Mouse (Mus musculus) lung, postnatal 36 days (tissue): Measurements from ENCODE around the gene Hsph1.

Source experiments
- DNase-seq: peaks from one replicate; pipeline ENCODE4 v3.0.0; 2022; ENCODE audit warnings: mixed read lengths

Gene Hsph1

GRCm38 (mm10) chr5:149585910-149586309, 50.3 kb downstream of the Hsph1 start:
- no peak for DNase-seq

GRCm38 (mm10) chr5:149585231-149585630, 50.9 kb downstream of the Hsph1 start:
- no peak for DNase-seq

GRCm38 (mm10) chr5:149584154-149584655, 52.0 kb downstream of the Hsph1 start:
- DNase-seq = peak; percentile 46

- no peak for DNase-seq
Observed at GRCm38 (mm10) chr5:149583507-149583906, 52.7 kb downstream of the Hsph1 start.

GRCm38 (mm10) chr5:149582642-149583262, 53.4 kb downstream of the Hsph1 start:
- DNase-seq = no peak

- no peak for DNase-seq
Observed at GRCm38 (mm10) chr5:149577449-149577848, 58.7 kb downstream of the Hsph1 start.

GRCm38 (mm10) chr5:149576977-149577376, 59.2 kb downstream of the Hsph1 start:
- DNase-seq = peak; percentile 16

GRCm38 (mm10) chr5:149568993-149569392, 67.2 kb downstream of the Hsph1 start:
- peak; percentile 38 for DNase-seq

- peak; percentile 81 for DNase-seq
Observed at GRCm38 (mm10) chr5:149566957-149567356, 69.2 kb downstream of the Hsph1 start.

- no peak for DNase-seq
Observed at GRCm38 (mm10) chr5:149566026-149566425, 70.2 kb downstream of the Hsph1 start.
